ENCODE assay signal across 16 mouse cellular contexts in the genomic region with DNA sequence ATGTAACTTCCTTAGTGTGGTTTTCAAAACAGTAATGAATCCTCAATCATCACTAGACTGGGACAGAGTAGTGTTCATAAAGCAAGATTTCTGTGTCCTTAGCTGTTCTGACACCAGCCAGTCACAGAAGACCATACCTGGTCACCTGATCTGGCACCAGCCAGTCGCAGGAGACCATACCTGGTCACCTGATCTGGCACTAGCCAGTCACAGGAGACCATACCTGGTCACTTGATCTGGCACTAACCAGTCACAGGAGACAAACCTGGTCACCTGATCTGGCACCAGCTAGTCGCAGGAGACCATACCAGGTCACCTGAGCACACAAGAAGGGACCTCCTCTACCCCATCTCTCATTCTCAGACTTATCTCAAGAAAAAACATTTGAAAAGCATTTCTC.
"Had no signal": no experiment of that assay in that cellular context is flagged by ENCODE, and none has a peak within 500 bp of the region (broad histone marks: within the 10 kb centered on the region; RNA-seq: fewer than 3 reads in every experiment).

No protein-coding gene starts in this region.

- H3K4me2 ChIP-seq: liver, embryonic 13.5 days; midbrain, embryonic 12.5 days; neural tube, embryonic 13.5 days; stomach, embryonic 15.5 days had no signal

- H3K4me3 ChIP-seq: layer of hippocampus, adult 2 months; liver, embryonic 13.5 days; midbrain, embryonic 12.5 days; myocyte; neural tube, embryonic 13.5 days; stomach, embryonic 15.5 days had no signal

- H3K9me3 ChIP-seq: liver, embryonic 13.5 days; midbrain, embryonic 12.5 days; neural tube, embryonic 13.5 days; stomach, embryonic 15.5 days had no signal

- H3K27ac ChIP-seq: layer of hippocampus, adult 2 months; liver, embryonic 13.5 days; midbrain, embryonic 12.5 days; neural tube, embryonic 13.5 days; stomach, embryonic 15.5 days had no signal

- ATAC-seq: intestine, embryonic 16.5 days had no signal

- H3K36me3 ChIP-seq: liver, embryonic 13.5 days; midbrain, embryonic 12.5 days; neural tube, embryonic 13.5 days; stomach, embryonic 15.5 days had no signal

- H3K27me3 ChIP-seq: liver, embryonic 13.5 days; midbrain, embryonic 12.5 days; neural tube, embryonic 13.5 days; stomach, embryonic 15.5 days had no signal

- H3K9ac ChIP-seq: liver, embryonic 13.5 days; midbrain, embryonic 12.5 days; neural tube, embryonic 13.5 days; stomach, embryonic 15.5 days had no signal

- DNase-seq: kidney, adult 18-20 months; kidney, adult 9 months; kidney, postnatal 14 days; kidney, postnatal 4 days; layer of hippocampus, adult 9-11 months; liver, embryonic 13.5 days; retina, postnatal 1 day; right cerebral cortex, postnatal 25 days; spleen, adult 18-20 months; thymus, postnatal 25 days had no signal
